Mouse (Mus musculus): ENCODE measurements at regions not wholly inside any gene's neighbourhood (a gene's known extent, or its start where the extent isn't known, plus 50 kb on each side); places are given as distances from the start of the nearest gene placed in this dataset.
"Not testable (repeated sequence)": the region's sequence is repeated elsewhere in the genome, so short reads cannot be mapped to it uniquely, and the experiment has no call there.

GRCm38 (mm10) chr13:28840142-28840541, 113.4 kb downstream of the Sox4 start:
- no peak for DNase-seq (ENCODE audit: low spot score in 2 of 2)

- DNase-seq (ENCODE audit: low spot score in 2 of 2) = no peak
Observed at GRCm38 (mm10) chr13:28839084-28839483, 114.4 kb downstream of the Sox4 start.

- DNase-seq (ENCODE audit: low spot score in 2 of 2) = no peak
Observed at GRCm38 (mm10) chr13:28838216-28838615, 115.3 kb downstream of the Sox4 start.

- not testable (repeated sequence) for DNase-seq (ENCODE audit: low spot score in 2 of 2)
Observed at GRCm38 (mm10) chr13:28837196-28837595, 116.3 kb downstream of the Sox4 start.

- no peak for DNase-seq (ENCODE audit: low spot score in 2 of 2)
Observed at GRCm38 (mm10) chr13:28833700-28834065, 119.8 kb downstream of the Sox4 start.

- peak in 1 of 2 experiments; percentile 9 for DNase-seq (ENCODE audit: low spot score in 2 of 2)
Observed at GRCm38 (mm10) chr13:28832855-28833699, 120.4 kb downstream of the Sox4 start.

- no peak for DNase-seq (ENCODE audit: low spot score in 2 of 2)
Observed at GRCm38 (mm10) chr13:28826284-28826683, 127.2 kb downstream of the Sox4 start.

GRCm38 (mm10) chr13:28823985-28824384, 129.5 kb downstream of the Sox4 start:
- no peak for DNase-seq (ENCODE audit: low spot score in 2 of 2)

GRCm38 (mm10) chr13:28823311-28823880, 130.1 kb downstream of the Sox4 start:
- DNase-seq (ENCODE audit: low spot score in 2 of 2) = no peak

- no peak for DNase-seq (ENCODE audit: low spot score in 2 of 2)
Observed at GRCm38 (mm10) chr13:28820868-28821533, 132.5 kb downstream of the Sox4 start.

- DNase-seq (ENCODE audit: low spot score in 2 of 2) = no peak
Observed at GRCm38 (mm10) chr13:28814127-28814526, 139.4 kb downstream of the Sox4 start.

- no peak for DNase-seq (ENCODE audit: low spot score in 2 of 2)
Observed at GRCm38 (mm10) chr13:28811667-28812575, 141.6 kb downstream of the Sox4 start.

- DNase-seq (ENCODE audit: low spot score in 2 of 2) = no peak
Observed at GRCm38 (mm10) chr13:28811081-28811439, 142.5 kb downstream of the Sox4 start.

GRCm38 (mm10) chr13:28810326-28811080, 143.0 kb downstream of the Sox4 start:
- DNase-seq (ENCODE audit: low spot score in 2 of 2) = no peak

- no peak for DNase-seq (ENCODE audit: low spot score in 2 of 2)
Observed at GRCm38 (mm10) chr13:28805302-28805701, 148.2 kb downstream of the Sox4 start.

- no peak for DNase-seq (ENCODE audit: low spot score in 2 of 2)
Observed at GRCm38 (mm10) chr13:28801210-28801954, 152.1 kb downstream of the Sox4 start.

GRCm38 (mm10) chr13:28800676-28801075, 152.8 kb downstream of the Sox4 start:
- DNase-seq (ENCODE audit: low spot score in 2 of 2) = no peak

GRCm38 (mm10) chr13:28799474-28799873, 154.0 kb downstream of the Sox4 start:
- no peak for DNase-seq (ENCODE audit: low spot score in 2 of 2)

GRCm38 (mm10) chr13:28797617-28798475, 155.7 kb downstream of the Sox4 start:
- DNase-seq (ENCODE audit: low spot score in 2 of 2) = no peak
